ENCODE assay signal across 28 mouse cellular contexts in the genomic region with DNA sequence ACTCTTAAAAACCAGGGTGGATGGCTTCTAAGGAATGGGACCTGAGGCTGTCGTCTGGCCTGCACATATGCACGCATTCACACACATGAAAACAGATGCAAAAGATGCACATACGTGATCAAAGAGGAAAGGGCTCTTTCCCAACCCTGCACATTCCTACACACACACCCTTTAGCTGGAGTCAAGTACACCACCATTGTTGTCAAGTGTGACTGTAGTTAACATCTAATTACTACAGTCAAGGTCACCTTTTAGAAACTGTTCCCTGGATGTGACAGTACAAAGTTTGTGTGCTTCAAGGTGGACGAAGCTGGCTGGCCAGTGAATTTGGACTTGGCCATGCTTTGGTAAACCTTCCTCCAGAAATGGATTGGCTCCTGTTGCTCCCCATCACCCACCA. TPM values are rescaled to one million over a fixed set of nuclear protein-coding genes. Genes with fewer than 3 reads are reported as not detected.
DNase-seq lines count a peak whose midpoint lies in the region; ATAC-seq and TF ChIP-seq lines count a peak whose summit lies in the region.
"Had no signal": no experiment of that assay in that cellular context is flagged by ENCODE, and none has a peak within 500 bp of the region (broad histone marks: within the 10 kb centered on the region; RNA-seq: fewer than 3 reads in every experiment).

No protein-coding gene starts in this region.

- DNase-seq in layer of hippocampus, adult 2 months (ENCODE audit: low spot score in 2 of 2), result no peak
- DNase-seq in layer of hippocampus, postnatal 25 days (ENCODE audit: extremely low spot score in 1 of 2, low spot score in 1 of 2), result no peak
- DNase-seq in ES-CJ7 (ENCODE audit: low read depth, low spot score), result peak; percentile 39
- peak; percentile 67 for DNase-seq in R1 (ENCODE audit: low read depth, low spot score)
- no peak for DNase-seq in lung, adult 18-20 months
- DNase-seq: adrenal gland, adult 8-10 months; adrenal gland, postnatal 14 days; adrenal gland, postnatal 36 days; cerebellum, adult 11 months; cerebellum, adult 18-20 months; cerebellum, adult 8-10 months; cerebellum, adult 9-11 months; cerebellum, postnatal 14 days; cerebellum, postnatal 36 days; embryo, embryonic 11 days had no signal

- no peak overlapping the region for H3K4me3 ChIP-seq in layer of hippocampus, adult 2 months
- H3K4me3 ChIP-seq: embryonic facial prominence, embryonic 13.5 days; embryonic facial prominence, embryonic 15.5 days; erythroblast, embryonic 14.5 days; forebrain, embryonic 10.5 days; forebrain, embryonic 12.5 days had no signal

- no peak for ATAC-seq in cerebellum, adult (ENCODE audit: insufficient number of reproducible peaks, low FRiP score, low TSS enrichment)
- ATAC-seq: activated CD4-positive, CD25-positive, alpha-beta regulatory T cell, adult 4 months; forebrain, embryonic 14.5 days; forebrain, embryonic 16.5 days; Patski had no signal

- H3K27ac ChIP-seq in layer of hippocampus, adult 2 months, result no peak overlapping the region
- H3K27ac ChIP-seq: embryonic facial prominence, embryonic 13.5 days; embryonic facial prominence, embryonic 15.5 days; forebrain, embryonic 10.5 days; forebrain, embryonic 12.5 days had no signal

- TF ChIP-seq CTCF in layer of hippocampus, adult 2 months (conservative IDR thresholded peaks at IDR 0.05), result peak; percentile 52

RNA-seq across cellular contexts. Expression of a gene that starts 24.9 kb away (rescaled TPM):
- total RNA-seq in layer of hippocampus, adult 2 months (2021), result not detected
- total RNA-seq in layer of hippocampus, postnatal 25 days (2021), result not detected
- total RNA-seq: adrenal gland, adult 18-20 months; adrenal gland, adult 8-10 months; adrenal gland, postnatal 14 days; adrenal gland, postnatal 36 days; common myeloid progenitor, adult 5-6 weeks; G1E had no signal

Comparison
In these comparisons a context has a peak if more than half of its experiments do, and no peak if none do; other contexts are left out.
1. DNase-seq: peak in ES-CJ7 (single experiment) and R1 (single experiment); none in layer of hippocampus, adult 2 months (0 of 2), layer of hippocampus, postnatal 25 days (0 of 2) and lung, adult 18-20 months (0 of 2).